Mouse (Mus musculus) erythroblast, embryonic 14.5 days (primary cell): ENCODE results near the gene Fam193b.

Experiments
- GATA1 ChIP-seq: IDR thresholded peaks from 2 replicates; pipeline ENCODE4 v1.6.1; 2012; ENCODE audit warnings: low read length, inconsistent platforms, mixed read lengths
- TAL1 ChIP-seq: IDR thresholded peaks from 3 replicates; pipeline ENCODE4 v1.6.1; 2012; ENCODE audit warnings: low read length, inconsistent platforms, mixed read lengths

DNA sequence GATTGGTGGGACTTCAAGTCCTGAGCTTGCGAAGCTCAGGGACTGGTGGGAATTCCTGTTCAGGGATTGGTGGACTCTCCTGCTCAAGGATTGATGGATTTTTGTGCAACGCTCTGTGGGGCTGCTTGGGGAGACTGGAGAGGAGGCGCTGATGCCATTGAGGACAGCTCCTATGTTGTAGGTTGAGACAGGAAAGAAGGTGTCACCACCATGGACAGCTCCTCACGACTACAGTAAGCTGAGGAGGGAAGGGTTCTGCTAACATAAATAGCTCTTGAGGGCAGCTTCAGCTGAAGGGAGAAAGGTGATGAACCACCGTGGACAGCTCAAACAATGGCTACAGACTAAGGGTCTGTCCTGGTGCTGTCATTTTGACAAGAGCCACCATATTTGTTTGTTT, 5.0 kb upstream of the Fam193b start:
- TF ChIP-seq GATA1 (no peak), TAL1 (no peak)
